11 mouse cellular contexts compared by ENCODE assay signal in the genomic region with DNA sequence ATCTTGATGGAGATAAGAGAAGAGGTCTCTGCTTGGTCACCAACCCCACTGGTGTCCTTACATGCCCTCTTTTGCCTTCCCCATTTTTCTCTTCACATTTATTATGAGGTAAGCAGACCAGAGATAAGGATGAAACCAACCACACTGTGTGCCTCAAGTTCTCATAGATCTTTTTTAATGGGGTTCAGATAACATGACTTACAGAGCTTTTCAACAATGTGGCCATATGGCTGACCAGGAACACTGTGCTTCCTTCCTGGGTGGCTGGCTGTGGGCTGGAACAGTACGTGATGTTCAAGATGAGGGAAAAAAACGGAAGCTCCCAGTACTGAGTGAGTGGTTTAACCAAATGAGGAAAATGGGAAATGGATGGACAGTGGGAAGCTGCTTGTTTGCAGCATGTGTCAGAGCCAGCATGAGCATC.
A peak's percentile ranks its signal among the peaks of the same experiment; 100 is the strongest.
DNase-seq lines count a peak whose midpoint lies in the region; TF ChIP-seq lines count a peak whose summit lies in the region.
"Had no signal": no experiment of that assay in that cellular context is flagged by ENCODE, and none has a peak within 500 bp of the region (broad histone marks: within the 10 kb centered on the region; RNA-seq: fewer than 3 reads in every experiment).

No protein-coding gene starts in this region.

- no peaks in the 10 kb centered on the region for H3K36me3 ChIP-seq in liver, adult 2 months (ENCODE audit: control insufficient read depth, insufficient read depth, low read length)
- no peaks in the 10 kb centered on the region for H3K36me3 ChIP-seq in small intestine, adult 2 months (ENCODE audit: control insufficient read depth, insufficient read depth, low read length)
- H3K36me3 ChIP-seq: neural tube, embryonic 15.5 days had no signal

- no peaks in the 10 kb centered on the region for H3K27me3 ChIP-seq in liver, adult 2 months (ENCODE audit: control insufficient read depth, insufficient read depth, low read length)
- no peaks in the 10 kb centered on the region for H3K27me3 ChIP-seq in small intestine, adult 2 months (ENCODE audit: control insufficient read depth, insufficient read depth, low read length)
- H3K27me3 ChIP-seq: neural tube, embryonic 15.5 days had no signal

- H3K79me2 ChIP-seq in liver, adult 2 months (ENCODE audit: control insufficient read depth, insufficient read depth, low read length) = no peaks in the 10 kb centered on the region

- no peak overlapping the region for H3K4me3 ChIP-seq in liver, adult 2 months (ENCODE audit: insufficient read depth, low read depth, low read length)
- no peak overlapping the region for H3K4me3 ChIP-seq in small intestine, adult 2 months (ENCODE audit: low read depth, low read length)
- H3K4me3 ChIP-seq: neural tube, embryonic 15.5 days had no signal

- TF ChIP-seq POLR2A in liver, adult 2 months (IDR thresholded peaks at IDR 0.05; ENCODE audit: extremely low read depth, insufficient read depth, low read length) = no peak
- TF ChIP-seq POLR2A in small intestine, adult 2 months (IDR thresholded peaks at IDR 0.05; ENCODE audit: low read depth, low read length) = no peak

- no peak overlapping the region for H3K9ac ChIP-seq in liver, adult 2 months (ENCODE audit: low read depth, low read length)
- H3K9ac ChIP-seq: neural tube, embryonic 15.5 days had no signal

- no peak overlapping the region; the same call in 1 of the 2 replicates for H3K27ac ChIP-seq in liver, adult 2 months (replicated peaks; ENCODE audit: insufficient read depth, low read depth, low read length)
- H3K27ac ChIP-seq in small intestine, adult 2 months (ENCODE audit: insufficient read depth, low read depth, low read length) = peak overlapping the region; percentile 47; the same call in 1 of the 2 replicates
- H3K27ac ChIP-seq: neural tube, embryonic 15.5 days had no signal

- no peak for TF ChIP-seq CTCF in liver, adult 2 months (IDR thresholded peaks at IDR 0.05; ENCODE audit: low read depth, low read length)
- no peak for TF ChIP-seq CTCF in small intestine, adult 2 months (IDR thresholded peaks at IDR 0.05; ENCODE audit: extremely low read depth, insufficient read length, insufficient replicate concordance, low read depth, low read length)

- peak; percentile 6 for DNase-seq in adrenal gland, adult 8-10 months
- no peak for DNase-seq in adrenal gland, postnatal 25 days
- peak; percentile 34 for DNase-seq in liver, adult 2 months (ENCODE audit: extremely low read depth, low read depth, low spot score)
- DNase-seq in liver = no peak
- DNase-seq in kidney, adult 18-20 months = peak; percentile 18
- no peak for DNase-seq in right cerebral cortex, postnatal 4 days
- no peak for DNase-seq in yolk sac, embryonic 10.5 days (ENCODE audit: low spot score)
- DNase-seq: embryo, embryonic 11 days; thymus, postnatal 14 days had no signal

- H3K4me1 ChIP-seq in liver, adult 2 months (ENCODE audit: control insufficient read depth, insufficient read depth, low read length) = peaks cover 1% of the 10 kb centered on the region; the same call in 1 of the 2 replicates
- H3K4me1 ChIP-seq in small intestine, adult 2 months (ENCODE audit: control insufficient read depth, insufficient read depth, insufficient read length, low read length) = peaks cover 2% of the 10 kb centered on the region; the same call in 1 of the 2 replicates

- WGBS in liver, adult 2 months = 59% methylated on average over 2 of the region's 2 CpGs
- 77% methylated on average over 2 of the region's 2 CpGs for WGBS in small intestine, adult 2 months

Comparison
In these comparisons a context has a peak if more than half of its experiments do, and no peak if none do; other contexts are left out.
1. DNase-seq: peak in adrenal gland, adult 8-10 months (single experiment), liver, adult 2 months (single experiment) and kidney, adult 18-20 months (single experiment); none in adrenal gland, postnatal 25 days (single experiment), liver (single experiment), right cerebral cortex, postnatal 4 days (single experiment) and yolk sac, embryonic 10.5 days (single experiment).